Mouse (Mus musculus): ENCODE measurements around the gene Ppp2r1b. TPM values are rescaled to one million over a fixed set of nuclear protein-coding genes. Genes with fewer than 3 reads are reported as not detected.

The Ppp2r1b gene
- polyA plus RNA-seq, 1 experiment from 2014 or later: 74.6 TPM

DNA sequence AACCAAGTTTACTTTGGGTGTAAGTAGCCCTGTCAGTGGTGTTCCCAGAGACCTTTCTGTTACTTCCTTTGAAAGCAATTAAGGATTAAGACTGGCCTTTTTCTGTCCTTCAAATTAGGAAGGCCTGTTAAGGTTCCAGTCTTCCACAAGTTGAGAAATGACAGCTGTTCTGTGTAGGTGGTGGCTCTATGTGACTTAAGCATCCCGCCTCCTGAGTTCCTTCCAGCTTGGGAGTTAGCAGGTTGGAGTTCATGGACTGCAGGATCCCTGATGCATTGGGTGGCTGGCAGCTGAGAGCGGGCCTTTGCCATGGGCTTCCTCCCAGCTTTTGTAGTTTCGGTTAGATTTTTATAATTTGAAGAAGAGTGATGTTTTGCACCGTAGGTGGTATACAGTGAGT is 30.4 kb downstream of the Ppp2r1b start:
- H3K36me3 ChIP-seq (ENCODE audit: insufficient read depth, low read length): peaks cover 62% of the 10 kb centered on the region
- H3K9ac ChIP-seq (replicated peaks; ENCODE audit: low read length): no peak overlapping the region
- H3K9me3 ChIP-seq (ENCODE audit: low read length): no peaks in the 10 kb centered on the region
- no peak for ATAC-seq (ENCODE audit: low FRiP score, low TSS enrichment)
- no peaks in the 10 kb centered on the region for H3K4me1 ChIP-seq (ENCODE audit: insufficient read depth, low read length)
- no peak overlapping the region for H3K4me3 ChIP-seq (ENCODE audit: low read length)
- no peak overlapping the region for H3K27ac ChIP-seq (ENCODE audit: low read length)
- no peaks in the 10 kb centered on the region for H3K27me3 ChIP-seq (ENCODE audit: insufficient read depth, low read length)
- no peak overlapping the region for H3K4me2 ChIP-seq (replicated peaks; ENCODE audit: low read depth, low read length)
- WGBS: 90% methylated on average over 4 of the region's 4 CpGs

DNA sequence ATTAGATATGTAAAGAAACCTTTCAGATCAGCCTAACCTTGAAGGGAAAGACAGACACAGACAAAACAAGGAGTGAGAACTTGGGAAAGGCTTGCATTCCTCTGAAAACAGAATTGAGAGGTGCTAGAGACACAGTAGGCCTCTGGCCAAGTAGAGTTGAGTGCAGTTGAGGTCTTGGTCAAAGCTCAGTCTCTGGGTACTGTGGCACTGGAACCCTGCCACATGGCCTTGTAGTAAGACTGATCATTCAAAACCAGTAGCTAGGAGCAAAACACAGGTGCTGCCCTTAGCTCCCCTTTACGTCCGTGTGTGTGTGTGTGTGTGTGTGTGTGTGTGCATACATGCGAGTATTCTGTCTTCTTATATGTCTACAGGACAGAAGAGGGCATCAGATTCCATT is 31.2 kb downstream of the Ppp2r1b start:
- Histone ChIP-seq H3K9ac (replicated peaks; ENCODE audit: low read length) (no peak overlapping the region), H3K9me3 (ENCODE audit: low read length) (no peaks in the 10 kb centered on the region), H3K4me2 (replicated peaks; ENCODE audit: low read depth, low read length) (no peak overlapping the region), H3K27me3 (ENCODE audit: insufficient read depth, low read length) (no peaks in the 10 kb centered on the region), H3K36me3 (ENCODE audit: insufficient read depth, low read length) (peaks cover 59% of the 10 kb centered on the region), H3K4me3 (ENCODE audit: low read length) (no peak overlapping the region), H3K27ac (ENCODE audit: low read length) (no peak overlapping the region), H3K4me1 (ENCODE audit: insufficient read depth, low read length) (no peaks in the 10 kb centered on the region)
- 97% methylated on average over 3 of the region's 3 CpGs for WGBS
- ATAC-seq (ENCODE audit: low FRiP score, low TSS enrichment): no peak

DNA sequence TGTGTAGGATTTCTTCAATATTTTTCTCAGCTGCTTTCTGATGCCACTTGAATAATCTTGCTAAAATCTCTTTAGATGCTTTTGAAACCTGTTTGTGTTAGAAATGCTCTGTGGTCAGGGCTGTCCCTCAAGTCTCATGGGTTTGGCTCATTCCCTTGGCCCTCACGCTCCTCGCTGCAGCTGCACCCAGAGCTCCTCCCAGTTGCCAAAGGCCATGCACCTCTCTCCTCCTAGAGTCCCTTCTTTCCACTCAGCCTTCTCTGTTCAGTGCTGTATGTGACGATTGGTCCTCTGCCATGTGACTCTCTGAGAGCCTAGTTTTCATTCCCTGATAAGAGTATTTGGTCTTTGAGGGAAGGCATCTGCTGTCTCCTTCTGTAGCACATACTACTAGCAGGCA is 32.3 kb downstream of the Ppp2r1b start:
- Histone ChIP-seq H3K36me3 (ENCODE audit: insufficient read depth, low read length) (peaks cover 58% of the 10 kb centered on the region), H3K4me2 (replicated peaks; ENCODE audit: low read depth, low read length) (no peak overlapping the region), H3K4me3 (ENCODE audit: low read length) (no peak overlapping the region), H3K9me3 (ENCODE audit: low read length) (no peaks in the 10 kb centered on the region), H3K4me1 (ENCODE audit: insufficient read depth, low read length) (no peaks in the 10 kb centered on the region), H3K27ac (ENCODE audit: low read length) (no peak overlapping the region), H3K27me3 (ENCODE audit: insufficient read depth, low read length) (no peaks in the 10 kb centered on the region), H3K9ac (replicated peaks; ENCODE audit: low read length) (no peak overlapping the region)
- WGBS: 64% methylated on average over 3 of the region's 3 CpGs
- no peak for ATAC-seq (ENCODE audit: low FRiP score, low TSS enrichment)

DNA sequence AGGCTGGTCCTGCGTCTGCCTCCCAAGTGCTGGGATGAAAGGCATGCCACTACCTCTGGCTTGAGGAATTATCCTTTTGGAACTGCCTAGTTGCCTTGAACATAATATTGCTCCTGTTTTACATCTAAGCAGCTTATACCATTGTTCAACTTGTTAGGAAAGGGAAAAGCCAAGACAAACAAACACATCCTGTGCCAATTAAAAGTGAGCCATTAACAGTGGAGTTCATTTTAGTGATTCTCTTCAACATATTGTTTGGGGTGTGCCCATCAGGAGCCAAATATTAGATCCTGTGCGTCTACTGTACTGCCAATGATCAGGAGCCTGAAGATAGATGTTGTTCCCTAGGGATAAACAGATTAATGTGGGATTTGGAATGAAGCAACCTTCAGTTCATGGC is 37.1 kb downstream of the Ppp2r1b start:
- H3K4me2 ChIP-seq (replicated peaks; ENCODE audit: low read depth, low read length): no peak overlapping the region
- H3K36me3 ChIP-seq (ENCODE audit: insufficient read depth, low read length): peaks cover 36% of the 10 kb centered on the region
- H3K27me3 ChIP-seq (ENCODE audit: insufficient read depth, low read length): no peaks in the 10 kb centered on the region
- no peak for ATAC-seq (ENCODE audit: low FRiP score, low TSS enrichment)
- no peak overlapping the region for H3K9ac ChIP-seq (replicated peaks; ENCODE audit: low read length)
- H3K4me1 ChIP-seq (ENCODE audit: insufficient read depth, low read length): peaks cover 17% of the 10 kb centered on the region
- H3K27ac ChIP-seq (ENCODE audit: low read length): no peak overlapping the region
- H3K4me3 ChIP-seq (ENCODE audit: low read length): no peak overlapping the region
- no peaks in the 10 kb centered on the region for H3K9me3 ChIP-seq (ENCODE audit: low read length)
- WGBS: 86% methylated on average over 2 of the region's 2 CpGs

DNA sequence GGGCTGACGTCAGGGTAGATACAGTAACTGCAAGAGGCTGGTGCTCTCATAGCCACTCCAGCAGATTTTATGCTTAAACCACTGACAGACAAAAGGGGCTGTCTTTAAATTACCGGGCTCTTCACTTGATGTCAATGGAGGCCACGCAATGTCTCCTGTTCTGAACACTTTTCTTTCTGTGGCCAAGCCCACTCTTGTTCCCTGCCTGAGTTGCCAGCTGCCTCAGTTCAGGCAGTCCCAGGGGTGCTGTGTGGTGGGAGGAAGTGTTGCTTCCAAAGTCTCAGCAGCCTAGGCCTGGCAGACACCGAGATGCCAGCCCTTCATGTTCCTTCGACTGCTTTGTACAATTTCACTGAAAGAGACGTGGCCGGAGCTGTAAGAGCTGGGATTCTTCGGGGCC is 39.0 kb downstream of the Ppp2r1b start:
- peaks cover 24% of the 10 kb centered on the region for H3K4me1 ChIP-seq (ENCODE audit: insufficient read depth, low read length)
- H3K4me2 ChIP-seq (replicated peaks; ENCODE audit: low read depth, low read length): no peak overlapping the region
- WGBS: 80% methylated on average over 8 of the region's 8 CpGs
- H3K27ac ChIP-seq (ENCODE audit: low read length): no peak overlapping the region
- no peaks in the 10 kb centered on the region for H3K9me3 ChIP-seq (ENCODE audit: low read length)
- no peak for ATAC-seq (ENCODE audit: low FRiP score, low TSS enrichment)
- no peaks in the 10 kb centered on the region for H3K27me3 ChIP-seq (ENCODE audit: insufficient read depth, low read length)
- H3K9ac ChIP-seq (replicated peaks; ENCODE audit: low read length): no peak overlapping the region
- H3K4me3 ChIP-seq (ENCODE audit: low read length): no peak overlapping the region
- H3K36me3 ChIP-seq (ENCODE audit: insufficient read depth, low read length): peaks cover 22% of the 10 kb centered on the region

DNA sequence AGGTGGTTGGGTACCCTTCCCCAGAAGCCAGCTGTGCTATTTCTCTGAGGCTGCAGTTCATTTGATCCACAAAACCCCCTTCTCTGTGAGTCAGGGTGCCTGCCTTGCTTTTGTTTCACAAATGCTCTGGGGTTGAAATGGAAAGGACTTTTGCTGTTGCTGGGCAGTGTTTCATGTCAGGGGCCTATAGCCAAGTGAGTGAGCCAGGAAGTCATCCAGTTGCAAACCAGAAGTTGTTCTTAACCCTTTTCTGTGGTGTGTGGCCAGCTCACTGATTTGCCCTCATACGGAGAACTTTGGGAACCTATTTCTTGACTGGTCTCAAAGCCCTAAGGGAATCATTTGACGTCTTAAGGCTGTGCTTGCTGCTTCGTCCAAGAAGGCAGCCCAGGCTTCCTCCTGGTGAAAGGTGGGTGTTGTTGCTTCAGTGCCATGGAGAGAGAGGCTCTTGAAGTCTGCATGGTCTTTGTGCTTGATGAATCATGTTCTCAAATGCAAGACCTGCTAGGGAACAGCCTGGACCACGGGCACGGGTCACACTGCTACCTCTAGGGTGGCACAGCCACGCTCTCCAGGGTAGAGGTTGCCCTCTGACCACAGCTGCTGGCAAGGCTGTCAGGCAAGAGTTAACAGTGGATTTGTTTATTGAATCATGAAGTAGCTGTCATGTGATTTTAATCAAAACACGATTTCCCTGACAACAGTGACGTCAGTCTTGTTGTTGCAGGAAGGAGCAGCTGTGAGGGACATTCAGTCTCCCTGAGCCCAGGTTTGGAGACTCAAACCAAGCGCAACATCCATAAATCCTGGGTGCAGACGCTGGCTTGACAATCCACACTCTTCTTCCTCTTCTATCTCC is 39.9 kb downstream of the Ppp2r1b start:
- Histone ChIP-seq H3K4me1 (ENCODE audit: insufficient read depth, low read length) (peaks cover 24% of the 10 kb centered on the region), H3K27me3 (ENCODE audit: insufficient read depth, low read length) (no peaks in the 10 kb centered on the region), H3K9ac (replicated peaks; ENCODE audit: low read length) (no peak overlapping the region), H3K27ac (ENCODE audit: low read length) (peak overlapping the region; percentile 54), H3K4me2 (replicated peaks; ENCODE audit: low read depth, low read length) (no peak overlapping the region), H3K9me3 (ENCODE audit: low read length) (no peaks in the 10 kb centered on the region), H3K36me3 (ENCODE audit: insufficient read depth, low read length) (peaks cover 15% of the 10 kb centered on the region), H3K4me3 (ENCODE audit: low read length) (no peak overlapping the region)
- WGBS: 44% methylated on average over 10 of the region's 10 CpGs
- peak; percentile 41 for ATAC-seq (ENCODE audit: low FRiP score, low TSS enrichment)

DNA sequence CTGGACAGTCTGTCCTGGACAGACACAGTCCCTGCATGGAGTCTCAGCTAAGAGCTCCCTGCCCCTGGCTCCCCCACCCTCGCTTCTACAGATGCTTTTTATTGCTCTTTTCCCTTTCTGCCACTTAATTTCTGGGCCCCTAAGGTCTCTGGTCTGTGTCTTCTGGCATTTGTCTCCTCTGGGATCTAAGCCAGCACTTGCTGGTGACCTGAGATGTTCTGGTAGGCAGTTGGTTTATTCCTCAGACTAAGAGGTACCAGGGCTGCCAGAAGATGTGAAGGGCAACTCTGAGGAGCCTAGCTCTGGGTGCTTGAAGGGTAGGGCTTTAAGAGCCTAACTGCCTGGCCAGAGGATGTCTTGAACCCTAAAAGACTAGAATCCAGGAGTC is 40.5 kb downstream of the Ppp2r1b start:
- Histone ChIP-seq H3K4me3 (ENCODE audit: low read length) (no peak overlapping the region), H3K4me1 (ENCODE audit: insufficient read depth, low read length) (peaks cover 24% of the 10 kb centered on the region), H3K9me3 (ENCODE audit: low read length) (no peaks in the 10 kb centered on the region), H3K9ac (replicated peaks; ENCODE audit: low read length) (no peak overlapping the region), H3K4me2 (replicated peaks; ENCODE audit: low read depth, low read length) (no peak overlapping the region), H3K36me3 (ENCODE audit: insufficient read depth, low read length) (peaks cover 9% of the 10 kb centered on the region), H3K27me3 (ENCODE audit: insufficient read depth, low read length) (no peaks in the 10 kb centered on the region), H3K27ac (ENCODE audit: low read length) (peak overlapping the region; percentile 54)
- WGBS: 36% methylated on average over 1 of the region's 1 CpGs
- no peak for ATAC-seq (ENCODE audit: low FRiP score, low TSS enrichment)

DNA sequence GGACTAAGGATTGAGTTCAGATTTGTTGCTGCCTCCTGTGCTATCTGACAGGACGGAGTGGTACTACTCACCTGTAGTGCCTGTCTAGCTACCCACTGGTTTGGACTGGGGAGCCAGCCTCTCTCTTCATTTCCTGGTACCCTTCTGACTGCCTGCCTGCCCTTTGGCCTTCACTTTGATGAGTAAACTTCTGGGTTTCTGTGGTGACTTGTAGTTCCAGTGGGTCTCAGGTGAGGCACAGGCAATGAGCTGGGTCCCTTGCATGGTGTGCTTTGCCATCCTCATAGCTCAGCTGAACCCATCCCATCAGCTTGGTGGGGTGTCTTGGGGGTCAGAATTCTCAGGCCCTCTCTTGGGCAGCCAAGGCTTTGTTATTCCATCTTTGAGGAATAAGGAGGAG is 41.8 kb downstream of the Ppp2r1b start:
- H3K4me3 ChIP-seq (ENCODE audit: low read length): no peak overlapping the region
- H3K9ac ChIP-seq (replicated peaks; ENCODE audit: low read length): no peak overlapping the region
- WGBS: 94% methylated on average over 1 of the region's 1 CpGs
- ATAC-seq (ENCODE audit: low FRiP score, low TSS enrichment): no peak
- no peak overlapping the region for H3K27ac ChIP-seq (ENCODE audit: low read length)
- H3K9me3 ChIP-seq (ENCODE audit: low read length): no peaks in the 10 kb centered on the region
- no peaks in the 10 kb centered on the region for H3K27me3 ChIP-seq (ENCODE audit: insufficient read depth, low read length)
- peaks cover 24% of the 10 kb centered on the region for H3K4me1 ChIP-seq (ENCODE audit: insufficient read depth, low read length)
- peaks cover 4% of the 10 kb centered on the region; the same call in 1 of the 2 replicates for H3K36me3 ChIP-seq (ENCODE audit: insufficient read depth, low read length)
- H3K4me2 ChIP-seq (replicated peaks; ENCODE audit: low read depth, low read length): no peak overlapping the region

DNA sequence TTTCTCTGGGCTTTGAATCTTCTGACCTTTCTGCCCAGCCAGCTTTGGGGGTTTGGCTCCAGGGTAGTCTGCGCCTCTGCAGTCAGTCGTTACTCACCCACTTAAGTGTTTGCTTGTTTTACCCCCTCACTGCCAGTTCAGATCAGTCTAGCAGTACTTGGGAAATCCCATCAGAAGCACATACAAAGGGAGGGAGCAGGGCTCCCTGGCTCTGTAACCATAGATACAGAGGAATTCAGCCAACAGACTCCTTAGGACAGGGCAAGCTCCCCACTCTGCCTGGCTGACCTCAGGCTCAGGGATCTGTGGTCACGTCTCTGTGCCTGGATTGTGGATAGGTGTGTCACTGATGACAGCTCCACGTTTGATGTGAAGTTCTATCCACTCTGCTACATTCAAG is 42.2 kb downstream of the Ppp2r1b start:
- Histone ChIP-seq H3K4me3 (ENCODE audit: low read length) (no peak overlapping the region), H3K9me3 (ENCODE audit: low read length) (no peaks in the 10 kb centered on the region), H3K9ac (replicated peaks; ENCODE audit: low read length) (no peak overlapping the region), H3K4me2 (replicated peaks; ENCODE audit: low read depth, low read length) (no peak overlapping the region), H3K27me3 (ENCODE audit: insufficient read depth, low read length) (no peaks in the 10 kb centered on the region), H3K36me3 (ENCODE audit: insufficient read depth, low read length) (peaks cover 4% of the 10 kb centered on the region; the same call in 1 of the 2 replicates), H3K27ac (ENCODE audit: low read length) (peak overlapping the region; percentile 8; the same call in 1 of the 2 replicates), H3K4me1 (ENCODE audit: insufficient read depth, low read length) (peaks cover 24% of the 10 kb centered on the region)
- WGBS: 31% methylated on average over 4 of the region's 4 CpGs
- ATAC-seq (ENCODE audit: low FRiP score, low TSS enrichment): peak; percentile 47; the same call in 1 of the 2 replicates

DNA sequence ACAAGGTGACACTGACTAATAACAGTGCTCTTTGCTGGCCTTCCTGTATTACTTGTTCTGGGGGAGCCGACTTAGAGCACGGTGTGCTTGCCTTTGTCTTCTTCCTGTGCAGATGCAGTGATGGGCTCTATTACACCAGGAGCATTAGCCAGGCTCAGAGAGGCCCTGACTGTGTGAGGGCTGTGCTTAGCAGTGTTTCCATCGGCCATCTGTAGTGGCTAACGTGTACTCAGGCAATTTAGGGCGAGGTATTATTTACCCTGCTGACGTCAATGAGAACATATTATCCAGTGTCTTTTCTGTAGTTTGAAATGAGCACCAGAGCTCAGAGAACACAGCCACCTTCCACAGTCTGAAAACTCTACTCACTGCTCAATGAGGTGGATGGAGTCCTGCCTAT is 44.1 kb downstream of the Ppp2r1b start:
- Histone ChIP-seq H3K27me3 (ENCODE audit: insufficient read depth, low read length) (no peaks in the 10 kb centered on the region), H3K27ac (ENCODE audit: low read length) (no peak overlapping the region), H3K9ac (replicated peaks; ENCODE audit: low read length) (no peak overlapping the region), H3K9me3 (ENCODE audit: low read length) (no peaks in the 10 kb centered on the region), H3K4me3 (ENCODE audit: low read length) (no peak overlapping the region), H3K4me2 (replicated peaks; ENCODE audit: low read depth, low read length) (no peak overlapping the region), H3K4me1 (ENCODE audit: insufficient read depth, low read length) (peaks cover 24% of the 10 kb centered on the region), H3K36me3 (ENCODE audit: insufficient read depth, low read length) (no peaks in the 10 kb centered on the region)
- no peak for ATAC-seq (ENCODE audit: low FRiP score, low TSS enrichment)
- 57% methylated on average over 6 of the region's 6 CpGs for WGBS

All from kidney, embryonic 16.5 days (tissue).